Mouse (Mus musculus): ENCODE data around the gene Sec1. TPM values are rescaled to one million over a fixed set of nuclear protein-coding genes. Genes with fewer than 3 reads are reported as not detected.
"Not testable (repeated sequence)": the region's sequence is repeated elsewhere in the genome, so short reads cannot be mapped to it uniquely, and the experiment has no call there.

The Sec1 gene
- polyA plus RNA-seq, 1 experiment = 0.63 TPM

DNA sequence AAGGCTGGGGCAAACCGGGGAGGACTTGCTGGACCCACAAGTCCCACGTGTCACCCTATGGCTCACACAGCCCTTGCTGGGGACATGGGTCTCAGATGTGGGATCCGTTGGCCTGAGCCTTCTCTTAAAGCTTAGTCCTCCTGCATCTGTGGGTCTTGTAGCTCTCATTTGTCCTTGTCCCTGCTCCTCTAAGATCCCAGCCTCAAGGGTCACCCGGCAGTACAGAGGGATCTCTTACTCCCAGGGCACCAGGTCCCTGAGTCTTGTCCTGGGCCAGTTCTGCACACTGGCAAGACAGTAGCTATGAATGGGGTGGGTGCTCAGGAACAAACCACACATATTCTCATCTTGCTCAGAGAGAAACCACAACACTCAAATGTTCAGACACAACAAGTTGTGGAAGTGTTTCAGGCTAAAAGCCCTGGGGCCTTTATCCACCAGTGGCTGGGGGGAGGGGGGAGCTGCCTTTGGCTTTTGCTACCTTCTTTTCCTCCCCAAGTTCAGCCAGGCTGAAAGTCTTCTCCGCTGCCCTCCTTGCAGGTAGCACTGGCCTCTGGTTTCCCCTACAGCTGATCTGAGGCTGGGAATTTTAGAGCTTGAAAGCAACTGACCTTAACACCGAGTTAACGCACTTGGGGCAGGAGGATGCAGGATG, 10.7 kb downstream of the Sec1 start, which contains the start of gene Ntn5:
Gene Ntn5, plus strand, starts transcription at position 627 of the 655 bp plus-strand sequence.
- WGBS = 88% methylated on average over 7 of the region's 7 CpGs
- DNase-seq (ENCODE audit: low read depth, low spot score) = no peak

GRCm38 (mm10) chr7:45682144-45683126, 11.8 kb downstream of the Sec1 start:
- 27% methylated on average over 14 of the region's 14 CpGs for WGBS
- DNase-seq (ENCODE audit: low read depth, low spot score) = no peak

DNA sequence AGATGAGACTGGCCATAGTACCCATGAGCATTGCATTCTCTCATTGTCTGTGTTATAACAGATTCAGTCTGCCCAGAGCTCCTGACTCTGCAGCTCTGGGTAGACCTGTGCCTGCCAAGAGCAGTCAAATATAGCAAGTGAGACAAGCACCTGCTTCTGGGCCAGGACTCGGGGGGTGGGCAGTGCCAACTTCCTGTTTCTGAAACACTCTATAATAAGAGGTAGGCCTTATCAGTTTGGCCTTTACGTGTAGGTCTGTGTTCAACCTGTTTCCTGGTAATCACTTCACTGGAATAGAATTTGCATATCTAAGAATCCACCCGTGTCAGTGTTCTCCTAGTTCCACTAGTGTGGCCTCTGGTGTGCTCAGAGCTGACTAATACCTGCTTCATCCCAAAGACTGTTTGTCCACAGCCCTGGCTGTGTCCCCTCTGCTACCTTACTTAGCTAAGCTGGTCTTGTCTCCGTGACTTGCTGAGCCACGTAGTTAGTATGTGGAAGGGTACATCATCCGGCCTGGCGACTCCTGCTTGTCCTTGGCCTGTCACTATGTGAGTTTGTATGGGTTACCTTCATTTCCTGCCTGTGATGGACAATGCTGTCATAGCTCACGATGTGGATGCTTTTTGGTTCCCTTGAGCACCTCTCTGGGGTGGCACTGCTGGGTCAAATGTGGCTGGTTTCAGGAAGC, 13.0 kb downstream of the Sec1 start:
- DNase-seq (ENCODE audit: low read depth, low spot score) = no peak
- 38% methylated on average over 8 of the region's 8 CpGs for WGBS

- 36% methylated on average over 14 of the region's 14 CpGs for WGBS
Measured at GRCm38 (mm10) chr7:45679966-45680621, 14.1 kb downstream of the Sec1 start.

GRCm38 (mm10) chr7:45678513-45678912, 15.7 kb downstream of the Sec1 start:
- 76% methylated on average over 14 of the region's 14 CpGs for WGBS
- no peak for DNase-seq (ENCODE audit: low read depth, low spot score)

More at GRCm38 (mm10) chr7:45679966-45680621, 14.1 kb downstream of the Sec1 start:
- no peak for DNase-seq (ENCODE audit: low read depth, low spot score)

GRCm38 (mm10) chr7:45677627-45678295, 16.4 kb downstream of the Sec1 start:
- DNase-seq (ENCODE audit: low read depth, low spot score) = no peak

DNA sequence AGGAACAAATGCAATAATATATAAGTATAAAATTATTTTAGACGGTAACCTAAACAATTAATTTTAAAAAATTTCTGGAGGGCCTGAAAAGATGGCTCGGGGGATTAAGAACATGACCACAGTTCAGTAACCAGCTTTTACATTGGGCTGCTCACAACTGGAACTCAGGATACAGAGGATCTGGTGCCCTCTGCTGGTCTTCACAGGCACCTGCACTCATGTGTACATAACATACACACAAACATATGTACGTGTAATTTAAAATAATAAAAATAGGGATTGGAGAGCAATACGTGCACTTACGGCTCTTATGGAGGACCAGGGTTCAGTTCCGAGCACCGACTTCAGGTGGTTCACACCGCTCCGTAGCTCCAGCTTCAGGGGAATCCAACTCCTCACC, 25.3 kb downstream of the Sec1 start:
- no peak for DNase-seq (ENCODE audit: low read depth, low spot score)
- WGBS = 93% methylated on average over 9 of the region's 9 CpGs

More at GRCm38 (mm10) chr7:45677627-45678295, 16.4 kb downstream of the Sec1 start:
- 38% methylated on average over 7 of the region's 7 CpGs for WGBS

DNA sequence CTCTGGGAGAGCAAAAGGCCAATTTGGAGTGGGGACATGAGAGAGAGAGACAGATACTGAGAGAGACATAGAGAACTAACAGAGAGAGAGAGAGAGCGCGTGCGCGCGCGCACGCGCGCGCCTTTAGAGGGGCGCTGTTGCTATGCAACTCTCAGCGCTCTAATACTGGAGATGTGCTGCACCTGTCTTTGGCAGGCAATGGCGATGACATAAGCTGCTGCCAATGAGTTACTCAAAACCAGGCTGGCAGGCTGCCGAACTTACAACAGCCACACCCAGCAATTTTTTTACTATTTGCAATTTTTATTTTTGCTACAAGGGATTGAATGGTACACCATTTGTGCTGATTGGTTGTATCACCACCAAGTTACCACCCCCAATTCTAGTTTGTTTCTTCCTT, 26.4 kb downstream of the Sec1 start:
- 43% methylated on average over 14 of the region's 14 CpGs for WGBS
- no peak for DNase-seq (ENCODE audit: low read depth, low spot score)

- no peak for DNase-seq (ENCODE audit: low read depth, low spot score)
- 31% methylated on average over 7 of the region's 7 CpGs for WGBS
Measured at GRCm38 (mm10) chr7:45666161-45666560, 28.0 kb downstream of the Sec1 start, which contains the start of gene Fut2. Gene Fut2 (minus strand): TSS chr7:45666394.

- 23% methylated on average over 13 of the region's 13 CpGs for WGBS
- DNase-seq (ENCODE audit: low read depth, low spot score) = no peak
Measured at GRCm38 (mm10) chr7:45665303-45666138, 28.7 kb downstream of the Sec1 start.

DNA sequence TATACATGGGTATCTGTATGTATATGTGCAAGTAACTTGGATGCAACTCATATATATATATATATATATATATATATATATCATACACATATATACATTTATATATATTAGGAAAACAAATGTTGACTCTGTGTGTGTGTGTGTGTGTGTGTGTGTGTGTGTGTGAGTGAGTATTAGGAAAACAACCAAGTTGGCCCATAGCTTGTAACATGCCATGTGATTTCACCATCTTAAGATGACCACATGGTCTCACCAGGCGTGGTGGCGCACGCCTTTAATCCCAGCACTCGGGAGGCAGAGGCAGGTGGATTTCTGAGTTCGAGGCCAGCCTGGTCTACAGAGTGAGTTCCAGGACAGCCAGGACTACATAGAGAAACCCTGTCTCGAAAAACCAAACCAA, 32.5 kb downstream of the Sec1 start:
- 92% methylated on average over 6 of the region's 6 CpGs for WGBS
- not testable (repeated sequence) for DNase-seq (ENCODE audit: low read depth, low spot score)

DNA sequence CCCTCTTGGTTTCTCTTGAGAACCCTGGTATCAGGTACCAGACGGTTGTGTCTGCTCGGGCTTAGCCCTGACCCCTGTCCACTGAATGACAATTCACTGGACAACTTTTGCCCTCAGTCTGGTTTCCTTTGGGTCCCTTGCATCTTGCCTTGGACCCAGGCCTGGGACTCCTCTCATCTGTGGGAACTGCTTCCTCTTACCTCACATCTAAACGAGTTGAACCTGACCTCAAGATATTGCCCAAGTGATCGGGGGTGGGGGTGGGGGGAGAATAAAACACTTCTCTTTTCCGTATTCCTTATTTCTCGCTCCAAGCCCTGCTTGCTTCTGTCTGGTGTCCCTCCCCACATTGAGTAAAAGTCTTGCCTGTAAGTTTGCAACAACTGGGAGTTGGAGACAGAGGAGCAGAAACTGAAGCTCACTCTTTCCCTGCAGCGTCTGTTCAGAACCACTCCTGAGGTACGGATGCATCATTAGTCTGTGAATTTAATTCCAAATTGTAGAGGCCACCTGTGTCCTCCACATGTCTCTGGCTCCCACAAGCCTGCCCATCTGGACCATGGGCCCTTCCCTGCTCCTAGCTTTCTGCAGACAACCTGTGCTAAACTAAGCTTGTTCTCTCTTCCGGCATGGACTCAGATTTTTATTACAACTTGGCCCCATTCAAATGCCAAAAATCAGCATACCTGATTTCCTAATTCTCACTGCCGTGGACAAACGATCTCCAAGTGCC, 33.3 kb downstream of the Sec1 start:
- DNase-seq (ENCODE audit: low read depth, low spot score) = no peak
- 79% methylated on average over 11 of the region's 11 CpGs for WGBS

DNA sequence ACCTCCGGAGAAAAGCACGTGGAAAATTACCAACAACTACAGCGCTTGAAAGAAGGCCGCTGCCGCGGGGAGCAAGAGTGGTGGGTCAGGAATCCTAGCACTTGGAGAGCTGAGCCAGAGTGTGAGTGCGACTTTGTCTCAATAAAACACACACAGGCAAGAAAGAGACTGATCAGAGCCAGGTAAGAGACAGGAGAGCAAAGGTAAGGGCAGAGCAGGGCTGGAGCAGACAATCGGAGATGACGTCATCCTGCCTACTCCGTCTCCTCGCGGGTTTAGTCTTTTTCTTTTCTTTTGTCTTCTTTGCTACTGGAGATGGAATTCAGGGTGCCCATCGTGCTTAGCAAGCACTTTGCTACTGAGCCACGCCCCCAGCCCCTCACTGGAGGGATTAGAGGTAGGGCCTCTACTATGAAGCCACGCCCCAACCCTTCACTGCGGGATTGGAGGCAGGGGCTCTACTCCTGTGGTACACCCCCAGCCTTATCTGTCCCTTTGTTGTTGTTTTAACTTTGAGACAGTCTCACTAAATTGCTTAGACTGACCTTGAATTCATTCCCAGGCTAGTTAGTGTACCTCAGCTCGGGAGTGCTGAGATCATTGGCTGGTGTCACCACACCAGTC, 39.7 kb downstream of the Sec1 start:
- DNase-seq (ENCODE audit: low read depth, low spot score) = no peak
- WGBS = 20% methylated on average over 17 of the region's 17 CpGs

DNA sequence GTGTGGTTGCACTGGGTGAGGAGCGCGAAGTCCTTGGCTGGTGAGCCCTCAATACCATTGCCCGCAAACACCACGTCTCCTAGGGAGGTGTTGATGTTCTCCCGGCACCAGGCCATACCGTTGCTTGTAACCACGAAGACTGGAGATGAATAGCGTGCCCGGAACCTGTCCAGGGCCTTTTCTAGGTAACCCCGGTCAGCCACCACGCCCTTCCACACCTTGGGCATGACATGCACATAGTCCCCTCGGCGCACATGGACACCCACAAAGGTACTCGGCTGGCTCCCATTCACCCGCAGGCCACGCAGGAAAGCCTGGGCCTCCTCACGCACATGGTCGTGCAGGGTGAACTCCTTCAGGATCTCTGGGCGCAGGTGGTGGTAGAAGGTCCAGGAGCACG, 43.7 kb downstream of the Sec1 start:
- DNase-seq (ENCODE audit: low read depth, low spot score) = not testable (repeated sequence)
- 95% methylated on average over 20 of the region's 20 CpGs for WGBS

DNA sequence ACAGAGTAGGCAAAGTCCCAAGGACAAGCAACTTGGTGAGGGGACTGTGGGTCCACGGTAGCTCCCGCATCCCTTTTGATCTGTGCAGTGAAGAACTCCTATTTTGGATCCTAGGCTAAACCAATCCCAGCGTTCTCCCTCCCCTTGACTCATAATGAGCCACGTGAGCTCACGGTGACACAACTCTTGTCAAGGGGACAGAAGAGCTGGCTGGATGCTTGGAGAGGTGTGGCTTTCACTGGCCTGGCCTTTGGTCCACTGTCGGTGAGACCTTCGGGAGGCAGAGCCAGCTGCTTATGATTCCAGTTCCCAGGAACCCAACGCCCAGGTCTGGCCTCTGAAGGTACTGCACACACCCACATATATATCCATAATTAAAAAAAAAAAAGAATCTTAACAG, 44.9 kb downstream of the Sec1 start:
- WGBS = 19% methylated on average over 8 of the region's 8 CpGs
- no peak for DNase-seq (ENCODE audit: low read depth, low spot score)

GRCm38 (mm10) chr7:45646671-45647070, 47.5 kb downstream of the Sec1 start:
- WGBS = 78% methylated on average over 4 of the region's 4 CpGs
- DNase-seq (ENCODE audit: low read depth, low spot score) = no peak

- 89% methylated on average over 7 of the region's 7 CpGs for WGBS
- DNase-seq (ENCODE audit: low read depth, low spot score) = no peak
Measured at GRCm38 (mm10) chr7:45645591-45645971, 48.6 kb downstream of the Sec1 start.

Measured in large intestine, adult 2 months (tissue).